Mouse (Mus musculus): ENCODE measurements at regions not wholly inside any gene's neighbourhood (a gene's known extent, or its start where the extent isn't known, plus 50 kb on each side); places are given as distances from the start of the nearest gene placed in this dataset.

- peak; percentile 54 for DNase-seq (ENCODE audit: low read depth, low spot score)
Observed at GRCm38 (mm10) chr5:111656436-111656835, 77.3 kb upstream of the Gm26897 start.

- DNase-seq (ENCODE audit: low read depth, low spot score): no peak
Observed at GRCm38 (mm10) chr5:111657759-111658429, 75.8 kb upstream of the Gm26897 start.

DNA sequence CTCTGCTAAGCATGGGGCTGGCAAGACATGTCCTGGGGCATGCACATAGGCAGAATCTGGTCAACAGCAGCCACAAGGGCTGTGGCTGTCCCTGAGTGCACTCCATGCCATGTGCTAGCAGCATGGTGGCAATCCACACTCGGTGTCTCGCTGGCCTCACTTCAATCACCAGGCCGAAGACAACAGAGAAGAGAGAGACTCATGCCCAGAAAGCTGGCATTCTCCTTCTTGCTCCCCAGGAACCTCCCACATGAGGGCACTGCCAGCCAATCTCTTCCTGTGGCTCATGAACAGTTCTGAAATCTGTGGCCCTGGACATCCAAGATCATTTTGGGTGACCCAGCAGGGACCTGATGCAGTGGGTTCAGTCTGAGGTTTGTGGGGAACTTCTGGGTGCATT is 74.5 kb upstream of the Gm26897 start:
- DNase-seq (ENCODE audit: low read depth, low spot score): no peak

DNA sequence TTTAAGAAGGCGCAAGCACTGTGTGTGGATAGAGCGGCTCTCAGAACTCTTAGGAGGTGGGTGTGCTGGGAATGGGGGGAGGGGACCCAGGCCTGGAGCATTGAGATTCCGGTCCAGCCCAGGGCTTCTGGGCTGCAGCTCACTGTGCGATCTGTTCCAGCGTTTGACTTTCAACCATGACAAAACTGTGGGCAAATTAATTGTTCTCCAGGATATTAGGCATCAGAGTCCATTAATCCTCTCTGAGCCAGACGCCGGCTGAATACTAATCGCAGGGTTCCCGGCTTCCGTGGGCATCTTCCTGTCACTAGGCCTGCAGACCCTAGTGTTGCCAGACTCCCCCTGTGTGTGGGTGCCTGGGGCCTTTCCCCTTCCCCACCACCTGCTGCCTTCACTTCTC is 73.3 kb upstream of the Gm26897 start:
- no peak for DNase-seq (ENCODE audit: low read depth, low spot score)

GRCm38 (mm10) chr5:111660968-111661367 is 72.8 kb upstream of the Gm26897 start:
- DNase-seq (ENCODE audit: low read depth, low spot score): no peak

DNA sequence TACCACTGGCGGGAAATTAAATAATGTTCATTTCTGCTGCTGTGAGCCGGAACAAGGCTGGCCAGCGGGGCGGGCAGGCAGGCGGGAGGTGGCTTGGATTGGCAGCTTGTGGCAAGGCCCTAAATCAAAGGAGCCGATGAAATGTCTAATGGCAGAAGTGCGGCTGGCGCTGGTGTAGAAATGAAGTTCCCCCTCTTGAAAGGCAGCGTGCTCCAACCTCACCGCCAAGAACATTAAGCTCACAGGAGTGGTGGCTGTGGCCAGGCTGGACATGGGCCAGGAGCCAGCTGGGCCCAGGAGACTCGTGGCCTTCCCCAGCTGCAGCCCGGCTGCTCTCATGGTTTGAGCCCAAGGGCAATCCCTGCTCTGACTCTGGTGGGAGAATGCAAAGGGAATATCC is 71.8 kb upstream of the Gm26897 start:
- DNase-seq (ENCODE audit: low read depth, low spot score): no peak

DNA sequence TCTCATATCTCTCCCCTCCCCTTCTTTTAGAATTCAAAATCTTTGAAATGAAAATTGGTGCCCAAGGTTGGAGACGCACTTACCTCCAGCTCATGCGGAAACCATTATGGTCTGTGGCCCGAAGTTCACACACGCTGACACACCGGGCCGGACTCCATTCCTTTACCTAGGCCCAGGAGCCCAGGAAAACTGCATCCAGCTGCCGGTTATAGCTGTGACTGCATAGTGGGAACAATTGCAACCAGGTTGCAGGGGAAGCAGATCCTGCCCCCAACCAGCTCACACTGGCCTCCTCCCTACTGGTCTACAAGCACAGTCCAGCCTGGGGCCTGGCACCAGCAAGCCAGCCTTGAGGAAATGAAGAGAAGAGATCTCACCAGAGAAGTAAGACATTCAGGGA is 69.9 kb upstream of the Gm26897 start:
- DNase-seq (ENCODE audit: low read depth, low spot score): no peak

DNA sequence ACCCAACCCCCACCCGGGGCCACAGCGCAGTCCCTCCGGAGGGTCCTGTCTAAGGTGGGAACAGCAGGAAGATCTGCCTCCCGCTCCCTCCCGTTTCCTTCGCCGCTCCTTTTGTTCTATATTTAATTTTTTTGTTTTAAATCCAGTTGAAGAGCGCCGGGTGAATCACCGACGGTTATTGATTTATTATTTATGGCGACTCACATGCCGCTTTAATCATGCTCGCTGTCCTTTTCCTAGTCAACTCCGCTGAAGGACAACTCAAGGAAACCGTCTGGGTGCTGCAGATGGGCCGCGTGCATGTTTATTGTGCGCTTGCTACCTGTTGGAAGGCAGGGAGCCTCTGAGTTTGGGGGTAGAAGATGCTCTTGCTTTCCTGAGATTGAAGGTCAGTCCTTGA is 68.3 kb upstream of the Gm26897 start:
- no peak for DNase-seq (ENCODE audit: low read depth, low spot score)

GRCm38 (mm10) chr5:111666007-111666406 is 67.7 kb upstream of the Gm26897 start:
- no peak for DNase-seq (ENCODE audit: low read depth, low spot score)

DNA sequence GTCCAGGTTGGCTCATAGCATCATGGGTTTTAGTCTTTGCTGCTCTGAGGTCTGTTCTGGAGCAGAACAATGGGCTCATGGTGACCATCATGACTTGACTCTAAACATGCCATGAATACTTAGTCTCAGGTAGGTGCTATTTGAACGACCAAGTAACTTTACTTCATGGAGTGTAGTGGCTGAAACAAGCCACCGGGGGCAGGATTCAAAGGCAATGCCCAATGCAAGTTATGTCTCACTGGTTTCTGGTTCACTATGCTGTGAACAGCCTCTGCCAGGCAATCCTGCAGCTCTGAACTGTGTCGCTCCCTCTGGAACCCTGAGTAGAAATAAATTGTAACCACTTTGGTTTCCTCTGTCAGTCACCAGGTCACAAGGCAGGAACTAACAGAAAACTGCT is 65.8 kb upstream of the Gm26897 start:
- peak; percentile 38 for DNase-seq (ENCODE audit: low read depth, low spot score)

- peak; percentile 49 for DNase-seq (ENCODE audit: low read depth, low spot score)
Observed at GRCm38 (mm10) chr5:111669139-111669538, 64.6 kb upstream of the Gm26897 start.

GRCm38 (mm10) chr5:111671762-111672161 is 62.0 kb upstream of the Gm26897 start:
- DNase-seq (ENCODE audit: low read depth, low spot score): no peak

- DNase-seq (ENCODE audit: low read depth, low spot score): no peak
Observed at GRCm38 (mm10) chr5:111674976-111675672, 58.6 kb upstream of the Gm26897 start.

GRCm38 (mm10) chr5:111675673-111676261 is 58.0 kb upstream of the Gm26897 start:
- DNase-seq (ENCODE audit: low read depth, low spot score): no peak

GRCm38 (mm10) chr5:111677847-111678311 is 55.8 kb upstream of the Gm26897 start:
- DNase-seq (ENCODE audit: low read depth, low spot score): no peak

GRCm38 (mm10) chr5:111678496-111678895 is 55.2 kb upstream of the Gm26897 start:
- DNase-seq (ENCODE audit: low read depth, low spot score): no peak

DNA sequence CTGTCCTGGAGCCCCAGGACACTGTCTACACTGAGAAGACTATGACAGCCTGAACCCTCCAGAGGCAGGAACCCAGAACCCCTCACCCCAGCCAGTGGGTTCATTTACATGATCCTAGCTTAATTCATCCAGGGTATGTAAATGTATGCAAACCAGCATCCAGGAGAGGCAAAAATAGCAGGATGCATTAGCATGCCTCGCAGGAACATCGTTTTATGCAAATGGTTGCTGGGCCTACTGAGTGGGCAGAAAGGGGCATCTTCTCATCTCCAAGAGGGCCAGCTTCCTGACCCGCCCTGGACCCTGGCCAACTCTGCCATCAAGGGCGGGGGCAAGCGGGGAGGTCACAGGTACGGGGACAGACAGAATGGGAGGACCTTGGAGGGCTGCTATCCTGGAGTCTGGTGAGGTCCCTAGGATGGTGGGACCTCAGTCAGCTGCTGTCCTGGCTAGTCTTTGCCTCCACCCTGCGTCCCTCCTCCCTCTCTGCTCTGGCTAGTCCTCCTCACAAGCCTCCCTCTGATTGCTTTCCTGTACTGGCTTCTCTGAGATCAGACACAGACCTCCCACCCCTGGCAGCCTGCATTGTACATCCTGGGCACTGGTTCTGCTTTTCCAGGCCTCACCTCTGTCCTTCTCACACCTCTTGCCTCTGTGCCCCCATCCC is 52.2 kb upstream of the Gm26897 start:
- DNase-seq (ENCODE audit: low read depth, low spot score): peak; percentile 15

- no peak for DNase-seq (ENCODE audit: low read depth, low spot score)
Observed at GRCm38 (mm10) chr5:111682899-111683298, 50.8 kb upstream of the Gm26897 start.
